Mouse (Mus musculus): ENCODE results near the gene Ccdc187. TPM values are rescaled to one million over a fixed set of nuclear protein-coding genes. Genes with fewer than 3 reads are reported as not detected.

Gene Ccdc187
- polyA plus RNA-seq, 1 experiment = not detected

DNA sequence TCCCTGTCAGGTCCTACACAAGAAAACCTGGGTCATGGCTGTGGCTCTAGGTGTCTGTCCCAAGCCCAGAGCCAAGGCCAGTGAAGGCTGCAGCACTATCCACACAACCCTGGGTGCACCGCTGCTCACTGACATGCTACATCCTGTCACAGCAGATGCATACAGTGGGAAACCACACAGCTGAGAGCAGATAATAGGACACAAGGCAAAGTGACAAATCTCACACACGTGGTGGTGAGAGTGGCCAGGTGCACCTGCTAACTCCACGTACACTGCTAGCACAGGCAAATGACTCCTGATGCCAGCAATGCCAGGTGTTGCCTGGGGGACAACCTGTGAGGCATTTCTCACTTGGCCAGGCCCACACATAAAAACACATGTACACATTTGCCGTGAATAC lies 69.1 kb downstream of the Ccdc187 start:
- Histone ChIP-seq H3K4me3 (ENCODE audit: insufficient read depth, low read depth, low read length) (no peak overlapping the region), H3K4me1 (ENCODE audit: control insufficient read depth, insufficient read depth, low read length) (peaks cover 7% of the 10 kb centered on the region), H3K27ac (ENCODE audit: insufficient read depth, low read depth, low read length) (no peak overlapping the region)
- 92% methylated on average over 4 of the region's 4 CpGs for WGBS
- TF ChIP-seq CTCF (IDR thresholded peaks at IDR 0.05; ENCODE audit: insufficient read depth, low read depth, low read length) (no peak), POLR2A (IDR thresholded peaks at IDR 0.05; ENCODE audit: insufficient read depth, low read depth, low read length) (no peak)

GRCm38 (mm10) chr2:26223961-26224360 lies 70.4 kb downstream of the Ccdc187 start:
- H3K4me1 ChIP-seq (ENCODE audit: control insufficient read depth, insufficient read depth, low read length) = peaks cover 4% of the 10 kb centered on the region; the same call in 1 of the 2 replicates
- no peak overlapping the region for H3K27ac ChIP-seq (ENCODE audit: insufficient read depth, low read depth, low read length)
- WGBS = 85% methylated on average over 3 of the region's 3 CpGs
- no peak overlapping the region for H3K4me3 ChIP-seq (ENCODE audit: insufficient read depth, low read depth, low read length)
- no peak for TF ChIP-seq CTCF (IDR thresholded peaks at IDR 0.05; ENCODE audit: insufficient read depth, low read depth, low read length)
- no peak for TF ChIP-seq POLR2A (IDR thresholded peaks at IDR 0.05; ENCODE audit: insufficient read depth, low read depth, low read length)

DNA sequence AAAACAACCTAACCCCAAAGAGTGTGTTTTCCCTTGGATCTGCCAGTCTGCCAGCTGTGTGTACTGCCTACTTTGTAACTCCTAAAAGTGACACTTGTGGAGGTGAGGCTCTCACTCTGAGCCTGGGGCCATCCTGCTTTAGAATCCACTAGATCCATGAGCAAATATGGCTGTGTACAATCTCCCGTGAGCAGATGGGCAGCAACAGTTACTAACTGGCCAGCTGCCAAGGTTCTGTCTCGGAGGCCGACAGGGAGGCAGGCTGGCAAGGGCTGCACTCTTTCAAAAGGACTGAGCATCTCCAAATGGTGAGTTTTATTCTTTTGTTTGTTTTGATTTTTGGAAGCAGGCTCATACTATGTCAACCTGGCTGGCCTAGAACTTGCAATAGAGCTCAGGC lies 79.8 kb downstream of the Ccdc187 start:
- Histone ChIP-seq H3K27ac (ENCODE audit: insufficient read depth, low read depth, low read length) (no peak overlapping the region), H3K4me1 (ENCODE audit: control insufficient read depth, insufficient read depth, low read length) (no peaks in the 10 kb centered on the region), H3K4me3 (ENCODE audit: insufficient read depth, low read depth, low read length) (no peak overlapping the region)
- WGBS = 17% methylated on average over 3 of the region's 3 CpGs
- no peak for TF ChIP-seq POLR2A (IDR thresholded peaks at IDR 0.05; ENCODE audit: insufficient read depth, low read depth, low read length)
- TF ChIP-seq CTCF (IDR thresholded peaks at IDR 0.05; ENCODE audit: insufficient read depth, low read depth, low read length) = no peak

- WGBS = 78% methylated on average over 3 of the region's 3 CpGs
- TF ChIP-seq POLR2A (IDR thresholded peaks at IDR 0.05; ENCODE audit: insufficient read depth, low read depth, low read length) (no peak), CTCF (IDR thresholded peaks at IDR 0.05; ENCODE audit: insufficient read depth, low read depth, low read length) (no peak)
- Histone ChIP-seq H3K27ac (ENCODE audit: insufficient read depth, low read depth, low read length) (no peak overlapping the region), H3K4me1 (ENCODE audit: control insufficient read depth, insufficient read depth, low read length) (peaks cover 6% of the 10 kb centered on the region; the same call in 1 of the 2 replicates), H3K4me3 (ENCODE audit: insufficient read depth, low read depth, low read length) (no peak overlapping the region)
These were observed 84.8 kb downstream of the Ccdc187 start for GRCm38 (mm10) chr2:26209566-26209965.

GRCm38 (mm10) chr2:26208126-26208789 lies 86.1 kb downstream of the Ccdc187 start, which contains the start of gene Lhx3:
TSS of gene Lhx3 (minus strand) at chr2:26208289.
- 48% methylated on average over 19 of the region's 19 CpGs for WGBS
- TF ChIP-seq CTCF (IDR thresholded peaks at IDR 0.05; ENCODE audit: insufficient read depth, low read depth, low read length) (no peak), POLR2A (IDR thresholded peaks at IDR 0.05; ENCODE audit: insufficient read depth, low read depth, low read length) (no peak)
- Histone ChIP-seq H3K27ac (ENCODE audit: insufficient read depth, low read depth, low read length) (no peak within 1 kb of the TSS), H3K4me3 (ENCODE audit: insufficient read depth, low read depth, low read length) (no peak within 1 kb of the TSS), H3K4me1 (ENCODE audit: control insufficient read depth, insufficient read depth, low read length) (peaks cover 6% of the 10 kb centered on the region; the same call in 1 of the 2 replicates)

DNA sequence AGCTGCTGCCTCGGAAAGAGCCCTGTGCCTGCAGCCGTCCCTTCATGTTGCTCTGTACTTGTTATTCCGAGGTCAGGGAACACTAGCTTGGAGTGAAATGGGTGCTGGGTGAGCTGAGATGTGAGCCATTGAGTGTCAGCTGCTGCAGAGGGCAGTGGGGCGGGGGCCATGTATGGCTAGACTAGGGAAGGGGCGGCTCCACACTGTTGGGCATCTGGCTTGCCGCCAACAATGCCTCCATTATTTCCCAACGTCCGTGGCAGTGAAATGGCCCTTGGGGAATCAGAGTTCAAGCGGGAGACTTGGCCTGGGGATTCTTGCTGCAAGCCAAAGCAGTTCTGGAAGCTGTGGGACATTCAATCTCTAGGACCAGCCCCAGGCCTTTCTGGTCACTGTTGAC lies 86.8 kb downstream of the Ccdc187 start:
- WGBS = 51% methylated on average over 9 of the region's 9 CpGs
- H3K27ac ChIP-seq (ENCODE audit: insufficient read depth, low read depth, low read length) = no peak overlapping the region
- H3K4me3 ChIP-seq (ENCODE audit: insufficient read depth, low read depth, low read length) = no peak overlapping the region
- H3K4me1 ChIP-seq (ENCODE audit: control insufficient read depth, insufficient read depth, low read length) = peaks cover 12% of the 10 kb centered on the region
- TF ChIP-seq POLR2A (IDR thresholded peaks at IDR 0.05; ENCODE audit: insufficient read depth, low read depth, low read length) (no peak), CTCF (IDR thresholded peaks at IDR 0.05; ENCODE audit: insufficient read depth, low read depth, low read length) (no peak)

DNA sequence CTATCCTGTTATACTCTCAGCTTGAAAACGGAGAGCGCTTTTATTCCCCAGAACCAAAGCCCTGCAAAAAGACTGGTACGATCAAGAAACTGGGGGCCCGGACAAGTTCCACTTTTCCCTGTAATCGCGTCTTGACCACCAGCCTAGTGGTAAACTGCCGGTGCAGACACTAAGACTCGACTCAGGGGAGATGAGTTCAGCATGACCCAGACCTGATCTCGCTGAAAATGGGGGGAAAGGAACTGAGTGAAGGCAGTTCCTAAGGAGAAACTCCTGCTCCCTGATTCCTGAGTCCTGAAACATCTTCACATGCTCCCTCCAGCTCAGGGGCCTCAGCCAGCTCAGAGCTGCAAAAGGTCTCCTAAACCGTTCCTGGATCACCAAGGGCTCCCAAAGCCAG lies 88.6 kb downstream of the Ccdc187 start:
- TF ChIP-seq CTCF (IDR thresholded peaks at IDR 0.05; ENCODE audit: insufficient read depth, low read depth, low read length) = no peak
- no peak for TF ChIP-seq POLR2A (IDR thresholded peaks at IDR 0.05; ENCODE audit: insufficient read depth, low read depth, low read length)
- Histone ChIP-seq H3K27ac (ENCODE audit: insufficient read depth, low read depth, low read length) (no peak overlapping the region), H3K4me3 (ENCODE audit: insufficient read depth, low read depth, low read length) (no peak overlapping the region), H3K4me1 (ENCODE audit: control insufficient read depth, insufficient read depth, low read length) (peaks cover 20% of the 10 kb centered on the region)
- WGBS = 46% methylated on average over 10 of the region's 10 CpGs

- no peak overlapping the region for H3K4me3 ChIP-seq (ENCODE audit: insufficient read depth, low read depth, low read length)
- no peak overlapping the region for H3K27ac ChIP-seq (ENCODE audit: insufficient read depth, low read depth, low read length)
- H3K4me1 ChIP-seq (ENCODE audit: control insufficient read depth, insufficient read depth, low read length) = peaks cover 20% of the 10 kb centered on the region
- no peak for TF ChIP-seq POLR2A (IDR thresholded peaks at IDR 0.05; ENCODE audit: insufficient read depth, low read depth, low read length)
- no peak for TF ChIP-seq CTCF (IDR thresholded peaks at IDR 0.05; ENCODE audit: insufficient read depth, low read depth, low read length)
- 38% methylated on average over 16 of the region's 16 CpGs for WGBS
These were observed 89.2 kb downstream of the Ccdc187 start for GRCm38 (mm10) chr2:26205126-26205525.

DNA sequence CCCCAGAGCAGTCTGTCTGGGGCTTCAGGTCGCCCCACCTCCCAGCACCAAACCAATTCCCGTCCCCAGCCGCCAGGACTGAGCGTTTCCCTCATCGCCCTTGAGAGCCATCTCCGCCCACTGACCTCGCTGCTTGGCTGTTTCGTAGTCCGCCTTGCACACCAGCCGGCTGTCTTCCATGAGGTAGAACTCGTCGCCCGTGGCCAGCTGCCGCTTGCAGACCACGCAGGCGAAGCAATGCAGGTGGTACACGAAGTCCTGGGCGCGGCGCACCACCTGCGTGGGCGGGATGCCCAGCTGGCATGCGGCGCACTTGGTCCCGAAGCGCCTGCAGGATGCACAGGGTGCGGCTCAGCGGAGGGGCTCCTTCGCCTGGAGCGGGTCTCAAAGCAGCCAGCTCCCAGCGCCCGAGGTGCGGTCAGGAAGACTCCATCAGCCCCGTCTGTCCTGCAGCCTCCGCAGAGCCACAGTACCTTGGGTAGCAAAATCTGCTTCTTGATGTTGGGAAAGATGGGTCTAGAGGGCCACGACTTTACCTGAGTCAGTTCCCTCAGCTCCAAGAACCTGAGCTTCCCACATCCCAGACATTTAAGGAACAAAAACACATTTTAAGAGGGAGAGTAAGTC lies 91.4 kb downstream of the Ccdc187 start:
- H3K4me3 ChIP-seq (ENCODE audit: insufficient read depth, low read depth, low read length) = peak overlapping the region; percentile 17; the same call in 1 of the 2 replicates
- 5% methylated on average over 36 of the region's 36 CpGs for WGBS
- H3K4me1 ChIP-seq (ENCODE audit: control insufficient read depth, insufficient read depth, low read length) = peaks cover 23% of the 10 kb centered on the region
- no peak for TF ChIP-seq CTCF (IDR thresholded peaks at IDR 0.05; ENCODE audit: insufficient read depth, low read depth, low read length)
- no peak for TF ChIP-seq POLR2A (IDR thresholded peaks at IDR 0.05; ENCODE audit: insufficient read depth, low read depth, low read length)
- no peak overlapping the region for H3K27ac ChIP-seq (ENCODE audit: insufficient read depth, low read depth, low read length)

Measured in olfactory bulb, adult 2 months (tissue).